ENCODE assay signal across 9 mouse cellular contexts in the genomic region with DNA sequence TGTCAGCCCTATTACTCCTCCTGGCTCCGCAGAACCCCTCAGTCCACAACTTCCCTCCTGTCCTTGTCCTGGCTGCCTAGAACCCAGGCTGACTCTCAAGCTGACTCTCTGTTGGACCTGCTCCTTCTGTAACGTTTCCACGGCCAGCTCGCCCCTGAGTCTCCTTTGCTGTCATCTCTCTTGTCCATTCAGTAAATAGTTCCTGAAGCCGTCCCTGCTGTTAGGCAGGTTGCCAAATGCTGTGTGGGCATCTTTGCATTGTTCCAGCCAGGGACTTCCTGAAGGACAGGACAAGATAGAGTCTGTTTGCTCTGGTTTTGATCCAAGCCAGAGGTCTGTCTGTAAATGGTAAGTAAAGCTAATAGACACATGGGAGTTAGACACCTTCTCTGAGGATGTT.
DNase-seq lines count a peak whose midpoint lies in the region; ATAC-seq lines count a peak whose summit lies in the region.
"Had no signal": no experiment of that assay in that cellular context is flagged by ENCODE, and none has a peak within 500 bp of the region (broad histone marks: within the 10 kb centered on the region; RNA-seq: fewer than 3 reads in every experiment).

No protein-coding gene starts in this region.

- WGBS in kidney, embryonic 15.5 days: 61% methylated on average over 5 of the region's 5 CpGs

- no peak overlapping the region for H3K9ac ChIP-seq in kidney, embryonic 15.5 days

- no peak for ATAC-seq in kidney, embryonic 15.5 days (replicated peaks; ENCODE audit: low FRiP score)

- H3K4me2 ChIP-seq in kidney, embryonic 15.5 days: no peak overlapping the region

- H3K9me3 ChIP-seq in kidney, embryonic 15.5 days (replicated peaks): no peaks in the 10 kb centered on the region

- DNase-seq in kidney, adult 11 months: no peak
- peak; percentile 47 for DNase-seq in adrenal gland, adult 2 months
- peak; percentile 64 for DNase-seq in adrenal gland, postnatal 14 days
- peak; percentile 78 for DNase-seq in lung, postnatal 14 days
- DNase-seq in c-Kit-positive CD71-positive TER-119-positive erythroid progenitor cells, embryonic 14.5 days (ENCODE audit: low spot score): no peak
- no peak for DNase-seq in spleen, postnatal 4 days (ENCODE audit: low spot score in 2 of 2)
- no peak for DNase-seq in cerebellum, adult 11-12 months
- DNase-seq: cerebellum, postnatal 36 days had no signal

- no peaks in the 10 kb centered on the region for H3K36me3 ChIP-seq in kidney, embryonic 15.5 days

- H3K27me3 ChIP-seq in kidney, embryonic 15.5 days: no peaks in the 10 kb centered on the region

- no peak overlapping the region for H3K4me3 ChIP-seq in kidney, embryonic 15.5 days (replicated peaks)

- peaks cover 10% of the 10 kb centered on the region for H3K4me1 ChIP-seq in kidney, embryonic 15.5 days

- peak overlapping the region; percentile 64 for H3K27ac ChIP-seq in kidney, embryonic 15.5 days

Comparison
In these comparisons a context has a peak if more than half of its experiments do, and no peak if none do; other contexts are left out.
1. DNase-seq: peak in adrenal gland, adult 2 months (single experiment), adrenal gland, postnatal 14 days (single experiment) and lung, postnatal 14 days (single experiment); none in kidney, adult 11 months (single experiment), c-Kit-positive CD71-positive TER-119-positive erythroid progenitor cells, embryonic 14.5 days (single experiment), spleen, postnatal 4 days (0 of 2) and cerebellum, adult 11-12 months (single experiment).